Mouse (Mus musculus): ENCODE data around the gene Ikzf1. TPM values are rescaled to one million over a fixed set of nuclear protein-coding genes. Genes with fewer than 3 reads are reported as not detected.
A peak's percentile ranks its signal among the peaks of the same experiment; 100 is the strongest.

Gene Ikzf1
- polyA plus RNA-seq, 1 experiment from 2014 or later: 35.1 TPM

DNA sequence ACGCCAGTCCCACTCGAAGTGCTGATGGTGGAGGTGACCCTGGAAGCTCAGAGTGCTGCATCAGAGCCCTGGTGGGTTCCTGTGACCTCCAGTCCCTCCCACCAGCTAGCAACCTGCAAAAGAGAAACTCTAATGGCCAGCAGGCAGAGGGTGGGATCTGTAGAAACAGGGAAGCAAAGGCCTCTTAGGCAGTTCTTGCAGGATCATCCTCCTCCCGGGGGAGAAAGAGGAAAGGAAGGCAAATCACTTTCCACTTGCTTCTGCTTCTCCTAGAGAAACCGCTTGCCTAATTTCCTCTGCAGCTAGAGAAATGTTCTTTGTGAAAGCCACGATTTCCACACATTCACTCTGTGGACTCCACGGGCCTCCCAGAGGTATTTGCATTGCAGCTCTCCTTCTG is 100.7 kb downstream of the Ikzf1 start:
- Histone ChIP-seq H3K36me3 (ENCODE audit: control insufficient read depth, insufficient read depth) (no peaks in the 10 kb centered on the region), H3K9ac (ENCODE audit: low read depth, low read length) (no peak overlapping the region), H3K9me3 (replicated peaks; ENCODE audit: control insufficient read depth, low read length) (no peaks in the 10 kb centered on the region), H3K4me2 (ENCODE audit: low read depth, low read length) (no peak overlapping the region), H3K27ac (ENCODE audit: low read length) (no peak overlapping the region), H3K4me3 (ENCODE audit: low read depth, low read length) (no peak overlapping the region), H3K27me3 (ENCODE audit: control insufficient read depth, insufficient read depth, low read depth, low read length) (no peaks in the 10 kb centered on the region), H3K4me1 (ENCODE audit: control insufficient read depth, low read depth, low read length) (no peaks in the 10 kb centered on the region; the same call in 1 of the 2 replicates)
- ATAC-seq (ENCODE audit: low read depth): no peak
- WGBS (ENCODE audit: insufficient replicate concordance): 27% methylated on average over 6 of the region's 6 CpGs

DNA sequence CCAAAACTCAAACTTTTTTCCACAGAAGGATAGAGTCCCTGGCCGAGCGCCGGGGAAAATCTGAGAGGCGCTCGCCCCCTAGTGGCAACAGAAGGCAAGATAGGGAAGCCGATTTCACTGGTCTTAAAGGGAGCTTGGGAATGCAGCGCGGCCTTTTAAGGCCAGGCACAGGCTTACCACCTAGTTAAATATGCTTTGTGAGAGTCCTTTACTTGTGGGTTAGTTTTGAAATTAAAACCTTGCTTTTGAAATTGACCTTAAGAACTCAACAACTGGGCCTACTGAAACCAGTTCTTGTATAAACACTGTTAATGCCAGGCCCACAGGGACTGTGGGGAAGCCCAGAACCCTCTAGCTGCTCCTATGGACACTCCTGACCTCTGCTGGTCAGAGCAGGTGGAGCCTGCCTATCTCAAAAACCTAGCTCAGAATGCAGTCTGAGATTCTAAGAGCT is 103.7 kb downstream of the Ikzf1 start:
- no peak overlapping the region for H3K9ac ChIP-seq (ENCODE audit: low read depth, low read length)
- H3K27ac ChIP-seq (ENCODE audit: low read length): no peak overlapping the region
- 0% methylated on average over 8 of the region's 8 CpGs for WGBS (ENCODE audit: insufficient replicate concordance)
- peak; percentile 84 for ATAC-seq (ENCODE audit: low read depth)
- H3K4me2 ChIP-seq (ENCODE audit: low read depth, low read length): peak overlapping the region; percentile 42
- no peaks in the 10 kb centered on the region for H3K9me3 ChIP-seq (replicated peaks; ENCODE audit: control insufficient read depth, low read length)
- H3K27me3 ChIP-seq (ENCODE audit: control insufficient read depth, insufficient read depth, low read depth, low read length): no peaks in the 10 kb centered on the region
- no peaks in the 10 kb centered on the region; the same call in 1 of the 2 replicates for H3K4me1 ChIP-seq (ENCODE audit: control insufficient read depth, low read depth, low read length)
- H3K4me3 ChIP-seq (ENCODE audit: low read depth, low read length): peak overlapping the region; percentile 26; the same call in 1 of the 2 replicates
- H3K36me3 ChIP-seq (ENCODE audit: control insufficient read depth, insufficient read depth): no peaks in the 10 kb centered on the region

DNA sequence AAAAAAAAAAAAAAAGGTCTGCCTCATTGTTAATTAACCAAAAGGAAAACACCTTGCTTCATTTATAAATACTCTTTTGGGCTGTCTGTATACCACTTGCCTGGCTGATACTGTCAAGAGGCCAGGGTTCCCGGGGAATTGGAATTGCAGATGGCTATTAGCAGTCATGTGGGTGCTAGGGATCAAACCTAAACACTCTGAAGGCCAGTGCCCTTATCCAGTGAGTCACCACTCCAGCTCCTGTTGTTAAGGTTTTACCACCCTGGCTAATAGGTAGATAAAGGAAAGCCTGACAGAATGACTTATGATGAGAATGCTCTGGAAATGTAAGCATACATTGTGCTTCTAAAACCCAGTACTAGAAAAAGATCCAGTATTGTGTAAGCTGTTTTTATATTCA is 109.8 kb downstream of the Ikzf1 start:
- no peaks in the 10 kb centered on the region for H3K27me3 ChIP-seq (ENCODE audit: control insufficient read depth, insufficient read depth, low read depth, low read length)
- WGBS (ENCODE audit: insufficient replicate concordance): 71% methylated on average over 1 of the region's 1 CpGs
- no peaks in the 10 kb centered on the region for H3K9me3 ChIP-seq (replicated peaks; ENCODE audit: control insufficient read depth, low read length)
- H3K27ac ChIP-seq (ENCODE audit: low read length): no peak overlapping the region
- ATAC-seq (ENCODE audit: low read depth): no peak
- H3K36me3 ChIP-seq (ENCODE audit: control insufficient read depth, insufficient read depth): peaks cover 27% of the 10 kb centered on the region
- H3K4me3 ChIP-seq (ENCODE audit: low read depth, low read length): no peak overlapping the region
- no peak overlapping the region for H3K9ac ChIP-seq (ENCODE audit: low read depth, low read length)
- H3K4me2 ChIP-seq (ENCODE audit: low read depth, low read length): no peak overlapping the region
- no peaks in the 10 kb centered on the region for H3K4me1 ChIP-seq (ENCODE audit: control insufficient read depth, low read depth, low read length)

DNA sequence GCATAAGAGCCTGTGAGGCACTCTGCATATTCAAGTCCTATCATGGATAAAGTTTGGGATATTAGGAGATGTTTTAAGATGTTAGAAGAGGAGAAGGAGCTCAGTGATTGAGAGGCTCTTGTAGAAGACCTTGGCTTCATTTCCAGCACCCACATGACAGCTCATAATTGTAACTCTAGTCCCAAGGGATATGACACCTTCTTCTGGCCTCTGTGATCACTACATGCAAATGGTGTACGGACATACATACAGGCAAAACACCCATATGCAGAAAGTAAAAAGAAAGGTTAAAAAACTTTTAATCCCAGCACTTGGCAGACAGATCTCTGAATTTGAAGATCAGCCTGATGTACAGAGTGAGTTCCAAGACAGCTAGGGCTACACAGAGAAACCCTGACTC is 113.9 kb downstream of the Ikzf1 start:
- peaks cover 9% of the 10 kb centered on the region for H3K4me1 ChIP-seq (ENCODE audit: control insufficient read depth, low read depth, low read length)
- no peak overlapping the region for H3K4me3 ChIP-seq (ENCODE audit: low read depth, low read length)
- peaks cover 56% of the 10 kb centered on the region for H3K36me3 ChIP-seq (ENCODE audit: control insufficient read depth, insufficient read depth)
- no peak overlapping the region for H3K27ac ChIP-seq (ENCODE audit: low read length)
- ATAC-seq (ENCODE audit: low read depth): no peak
- H3K27me3 ChIP-seq (ENCODE audit: control insufficient read depth, insufficient read depth, low read depth, low read length): no peaks in the 10 kb centered on the region
- WGBS (ENCODE audit: insufficient replicate concordance): 98% methylated on average over 1 of the region's 1 CpGs
- no peaks in the 10 kb centered on the region for H3K9me3 ChIP-seq (replicated peaks; ENCODE audit: control insufficient read depth, low read length)
- H3K4me2 ChIP-seq (ENCODE audit: low read depth, low read length): no peak overlapping the region
- H3K9ac ChIP-seq (ENCODE audit: low read depth, low read length): no peak overlapping the region

DNA sequence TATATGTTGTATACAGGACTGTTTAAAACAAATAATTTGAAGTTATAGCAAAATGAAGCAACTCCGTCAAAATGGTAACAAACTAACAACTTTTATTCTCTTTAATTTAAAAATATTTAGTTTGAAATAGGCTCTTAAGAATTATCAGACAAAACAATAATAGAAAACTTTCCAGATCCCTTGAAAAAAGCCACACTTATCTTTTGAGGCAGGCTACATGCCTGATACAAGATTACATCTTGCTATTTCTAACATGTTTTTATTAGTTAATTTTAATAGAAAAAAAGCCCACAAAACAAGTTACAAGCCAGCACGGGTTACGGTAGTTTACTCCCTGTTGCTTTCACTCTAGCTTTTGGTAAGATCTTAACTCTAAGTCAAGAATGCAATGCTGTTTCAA is 115.5 kb downstream of the Ikzf1 start:
- 77% methylated on average over 3 of the region's 3 CpGs for WGBS (ENCODE audit: insufficient replicate concordance)
- Histone ChIP-seq H3K4me2 (ENCODE audit: low read depth, low read length) (peak overlapping the region; percentile 20; the same call in 1 of the 2 replicates), H3K27ac (ENCODE audit: low read length) (no peak overlapping the region), H3K4me1 (ENCODE audit: control insufficient read depth, low read depth, low read length) (peaks cover 9% of the 10 kb centered on the region), H3K27me3 (ENCODE audit: control insufficient read depth, insufficient read depth, low read depth, low read length) (no peaks in the 10 kb centered on the region), H3K36me3 (ENCODE audit: control insufficient read depth, insufficient read depth) (peaks cover 66% of the 10 kb centered on the region), H3K4me3 (ENCODE audit: low read depth, low read length) (no peak overlapping the region), H3K9me3 (replicated peaks; ENCODE audit: control insufficient read depth, low read length) (no peaks in the 10 kb centered on the region), H3K9ac (ENCODE audit: low read depth, low read length) (no peak overlapping the region)
- no peak for ATAC-seq (ENCODE audit: low read depth)

DNA sequence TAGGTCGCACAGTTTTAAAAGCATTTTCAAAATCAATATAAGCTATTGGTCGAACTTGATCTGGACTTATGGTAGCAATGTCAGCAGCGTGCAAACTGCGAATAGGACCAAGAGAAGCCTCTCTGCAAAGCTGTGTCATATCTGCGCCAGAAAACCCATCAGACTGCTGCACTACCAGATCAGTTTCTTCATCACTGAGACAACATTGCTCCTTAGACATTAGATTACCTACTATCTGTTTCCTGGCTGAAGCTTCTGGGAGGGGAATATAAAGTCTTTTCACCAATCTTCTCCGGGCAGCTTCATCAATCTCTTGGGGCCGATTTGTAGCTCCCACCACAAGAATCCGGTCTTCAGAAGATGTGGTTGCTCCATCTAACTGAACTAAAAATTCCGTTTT is 116.3 kb downstream of the Ikzf1 start:
- Histone ChIP-seq H3K4me2 (ENCODE audit: low read depth, low read length) (peak overlapping the region; percentile 10; the same call in 1 of the 2 replicates), H3K4me1 (ENCODE audit: control insufficient read depth, low read depth, low read length) (peaks cover 13% of the 10 kb centered on the region), H3K36me3 (ENCODE audit: control insufficient read depth, insufficient read depth) (peaks cover 73% of the 10 kb centered on the region), H3K27ac (ENCODE audit: low read length) (no peak overlapping the region), H3K27me3 (ENCODE audit: control insufficient read depth, insufficient read depth, low read depth, low read length) (no peaks in the 10 kb centered on the region), H3K4me3 (ENCODE audit: low read depth, low read length) (no peak overlapping the region), H3K9ac (ENCODE audit: low read depth, low read length) (no peak overlapping the region), H3K9me3 (replicated peaks; ENCODE audit: control insufficient read depth, low read length) (no peaks in the 10 kb centered on the region)
- peak; percentile 37; the same call in 1 of the 2 replicates for ATAC-seq (ENCODE audit: low read depth)
- 53% methylated on average over 9 of the region's 9 CpGs for WGBS (ENCODE audit: insufficient replicate concordance)

DNA sequence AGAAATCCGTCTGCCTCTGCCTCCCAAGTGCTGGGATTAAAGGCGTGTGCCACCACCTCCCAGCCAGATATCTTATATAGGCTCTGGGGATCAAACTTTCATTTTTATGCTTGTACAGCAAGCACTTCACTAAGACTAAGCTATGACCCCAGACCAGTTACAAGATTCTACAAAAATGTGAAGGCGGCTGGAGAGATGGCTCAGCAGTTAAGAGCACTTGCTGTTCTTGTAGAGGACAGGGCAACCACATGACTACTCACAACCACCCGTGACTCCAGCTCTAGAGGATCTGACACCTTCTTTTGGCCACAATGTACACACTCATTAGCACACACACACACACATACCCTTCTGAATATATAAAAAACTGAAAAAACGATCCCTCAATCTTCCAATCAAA is 119.6 kb downstream of the Ikzf1 start:
- WGBS (ENCODE audit: insufficient replicate concordance): 81% methylated on average over 5 of the region's 5 CpGs
- H3K27me3 ChIP-seq (ENCODE audit: control insufficient read depth, insufficient read depth, low read depth, low read length): no peaks in the 10 kb centered on the region
- peaks cover 48% of the 10 kb centered on the region for H3K36me3 ChIP-seq (ENCODE audit: control insufficient read depth, insufficient read depth)
- H3K4me1 ChIP-seq (ENCODE audit: control insufficient read depth, low read depth, low read length): peaks cover 18% of the 10 kb centered on the region
- no peak for ATAC-seq (ENCODE audit: low read depth)
- no peak overlapping the region for H3K27ac ChIP-seq (ENCODE audit: low read length)
- H3K4me3 ChIP-seq (ENCODE audit: low read depth, low read length): no peak overlapping the region
- no peak overlapping the region for H3K9ac ChIP-seq (ENCODE audit: low read depth, low read length)
- H3K9me3 ChIP-seq (replicated peaks; ENCODE audit: control insufficient read depth, low read length): no peaks in the 10 kb centered on the region
- H3K4me2 ChIP-seq (ENCODE audit: low read depth, low read length): no peak overlapping the region

DNA sequence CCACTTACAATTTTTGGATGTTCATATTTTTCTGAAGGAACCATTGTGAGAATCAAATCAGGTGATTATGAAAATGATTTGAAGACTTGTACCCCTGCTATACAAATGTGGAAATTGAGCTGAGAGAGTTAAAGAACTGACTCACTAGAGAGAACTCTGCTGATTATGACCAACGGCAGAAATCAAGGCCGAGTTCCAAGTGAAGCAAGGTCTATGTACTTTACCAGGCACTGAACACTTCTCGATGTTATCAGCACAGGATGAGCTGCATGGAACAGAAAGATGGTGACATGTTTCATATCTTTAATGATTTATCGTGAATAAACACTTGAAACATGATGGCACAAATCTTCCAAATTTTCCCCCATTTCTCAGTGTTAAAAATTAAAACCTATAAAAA is 121.1 kb downstream of the Ikzf1 start:
- no peaks in the 10 kb centered on the region for H3K27me3 ChIP-seq (ENCODE audit: control insufficient read depth, insufficient read depth, low read depth, low read length)
- H3K4me2 ChIP-seq (ENCODE audit: low read depth, low read length): no peak overlapping the region
- H3K4me3 ChIP-seq (ENCODE audit: low read depth, low read length): no peak overlapping the region
- no peaks in the 10 kb centered on the region for H3K9me3 ChIP-seq (replicated peaks; ENCODE audit: control insufficient read depth, low read length)
- H3K36me3 ChIP-seq (ENCODE audit: control insufficient read depth, insufficient read depth): peaks cover 43% of the 10 kb centered on the region
- no peak overlapping the region for H3K9ac ChIP-seq (ENCODE audit: low read depth, low read length)
- no peak for ATAC-seq (ENCODE audit: low read depth)
- H3K27ac ChIP-seq (ENCODE audit: low read length): no peak overlapping the region
- 69% methylated on average over 4 of the region's 4 CpGs for WGBS (ENCODE audit: insufficient replicate concordance)
- peaks cover 30% of the 10 kb centered on the region for H3K4me1 ChIP-seq (ENCODE audit: control insufficient read depth, low read depth, low read length)

DNA sequence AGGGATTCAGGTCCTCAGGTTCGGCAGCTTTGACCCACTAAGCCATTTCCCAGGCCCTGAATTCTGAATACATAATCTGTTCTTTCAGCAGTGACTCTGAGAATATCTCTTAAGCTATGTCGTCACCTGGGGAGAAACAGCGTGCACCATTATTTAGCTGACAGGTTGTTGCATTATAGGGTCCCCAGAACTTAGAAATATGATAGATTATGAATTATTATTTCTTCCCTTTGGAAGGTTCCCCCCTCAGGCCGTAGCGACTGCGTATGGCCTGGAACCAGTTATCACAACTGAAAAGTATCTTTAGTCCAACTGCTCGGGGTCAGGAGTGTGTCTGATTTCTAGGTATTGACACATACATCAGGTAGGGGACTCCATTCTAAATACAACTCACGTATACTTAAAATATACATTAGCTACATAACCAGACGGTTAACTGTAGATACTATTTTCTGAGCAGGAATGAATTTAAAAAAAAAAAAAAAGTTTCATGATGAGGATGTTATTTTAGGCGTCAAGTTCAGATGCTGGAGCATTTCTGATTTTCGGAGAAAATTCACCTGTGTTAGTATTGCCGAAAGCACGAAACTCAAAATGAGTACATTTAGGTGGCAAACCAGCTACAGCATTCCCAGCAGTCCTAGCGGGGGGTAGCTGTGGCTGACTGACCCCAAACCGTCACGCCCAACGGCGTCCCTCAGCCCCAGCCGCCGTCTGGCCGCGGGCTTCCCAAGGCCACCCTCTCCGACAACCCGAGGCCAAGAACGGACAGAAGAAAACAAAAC is 123.4 kb downstream of the Ikzf1 start:
- Histone ChIP-seq H3K4me2 (ENCODE audit: low read depth, low read length) (peak overlapping the region; percentile 77), H3K4me3 (ENCODE audit: low read depth, low read length) (peak overlapping the region; percentile 88), H3K9ac (ENCODE audit: low read depth, low read length) (peak overlapping the region; percentile 93), H3K27me3 (ENCODE audit: control insufficient read depth, insufficient read depth, low read depth, low read length) (no peaks in the 10 kb centered on the region), H3K4me1 (ENCODE audit: control insufficient read depth, low read depth, low read length) (peaks cover 32% of the 10 kb centered on the region), H3K36me3 (ENCODE audit: control insufficient read depth, insufficient read depth) (peaks cover 23% of the 10 kb centered on the region), H3K9me3 (replicated peaks; ENCODE audit: control insufficient read depth, low read length) (no peaks in the 10 kb centered on the region), H3K27ac (ENCODE audit: low read length) (peak overlapping the region; percentile 98)
- WGBS (ENCODE audit: insufficient replicate concordance): 3% methylated on average over 25 of the region's 25 CpGs
- ATAC-seq (ENCODE audit: low read depth): peak; percentile 68

All from liver, embryonic 16.5 days (tissue).